Mouse (Mus musculus) intestine, embryonic 16.5 days (tissue): ENCODE data around the gene Gna15. TPM values are rescaled to one million over a fixed set of nuclear protein-coding genes. Genes with fewer than 3 reads are reported as not detected.

Experiments used
- ATAC-seq: fragments of 200-750 bp; cut with Nextera tagmentation; 2 replicates; pipeline ENCODE4 v1.8.0; 2017; ENCODE audit warnings: moderate TSS enrichment, moderate library complexity
- H3K27ac ChIP-seq: fragments of 300-500 bp; sonication (generic); 2 replicates; pipeline ENCODE4 v1.5.1; 2014; ENCODE audit warnings: mild to moderate bottlenecking, low read length
- H3K27me3 ChIP-seq: fragments of 300-500 bp; sonication (generic); replicated peaks from 2 replicates; pipeline ENCODE4 v1.6.1; 2014; ENCODE audit warnings: low read length, control low read depth, mixed read lengths; ENCODE audit not compliant: control insufficient read depth, insufficient read depth
- H3K36me3 ChIP-seq: fragments of 300-500 bp; sonication (generic); 2 replicates; pipeline ENCODE4 v1.6.1; 2014; ENCODE audit warnings: low read length, control low read depth; ENCODE audit not compliant: control insufficient read depth, insufficient read depth
- H3K4me1 ChIP-seq: fragments of 300-500 bp; sonication (generic); 2 replicates; pipeline ENCODE4 v1.6.1; 2014; ENCODE audit warnings: low read length, control low read depth, mixed read lengths; ENCODE audit not compliant: control insufficient read depth, insufficient read depth
- H3K4me2 ChIP-seq: fragments of 300-500 bp; sonication (generic); 2 replicates; pipeline ENCODE4 v1.6.1; 2014; ENCODE audit warnings: low read depth, low read length, control low read depth
- H3K4me3 ChIP-seq: fragments of 300-500 bp; sonication (generic); 2 replicates; pipeline ENCODE4 v1.5.1; 2014; ENCODE audit warnings: mild to moderate bottlenecking, low read length
- H3K9ac ChIP-seq: fragments of 300-500 bp; sonication (generic); 2 replicates; pipeline ENCODE4 v1.6.1; 2014; ENCODE audit warnings: low read depth, low read length
- H3K9me3 ChIP-seq: fragments of 300-500 bp; sonication (generic); 2 replicates; pipeline ENCODE4 v1.6.1; 2016; ENCODE audit warnings: low read length, control low read depth; ENCODE audit not compliant: control insufficient read depth
- WGBS: fragments of 180-500 bp; shearing (Covaris S2); extraction: QIAGEN DNeasy Blood & Tissue Kit; methylation state at CpG from one replicate; pipeline ENCODE4 v1.1.7; 2014; 5-methylcytosine and 5-hydroxymethylcytosine counted together
- polyA plus RNA-seq: library from polyadenylated mRNA; unstranded; fragments of >200 nt; fragmentation: Nextera tagmentation; extraction: Ambion mirVana; gene quantifications from 2 replicates; pipeline ENCODE4 v1.2.1, GENCODE M21; 2015

Gna15 gene
- polyA plus RNA-seq, 1 experiment from 2014 or later = 1.5 TPM

- H3K27me3 ChIP-seq = no peaks in the 10 kb centered on the region
- H3K4me2 ChIP-seq = peak overlapping the region; percentile 91
- peak overlapping the region; percentile 45 for H3K9ac ChIP-seq
- H3K4me1 ChIP-seq = peaks cover 16% of the 10 kb centered on the region
- H3K27ac ChIP-seq = peak overlapping the region; percentile 63
- peaks cover 22% of the 10 kb centered on the region for H3K36me3 ChIP-seq
- WGBS = 78% methylated on average over 8 of the region's 8 CpGs
- no peaks in the 10 kb centered on the region for H3K9me3 ChIP-seq
- ATAC-seq = no peak
- H3K4me3 ChIP-seq = peak overlapping the region; percentile 85; the same call in 1 of the 2 replicates
Observed at GRCm38 (mm10) chr10:81493601-81494220, 30.3 kb downstream of the Gna15 start.

GRCm38 (mm10) chr10:81492606-81493240, 31.3 kb downstream of the Gna15 start:
- Histone ChIP-seq H3K4me2 (no peak overlapping the region), H3K4me1 (peaks cover 16% of the 10 kb centered on the region), H3K27me3 (no peaks in the 10 kb centered on the region), H3K9me3 (no peaks in the 10 kb centered on the region), H3K36me3 (peaks cover 26% of the 10 kb centered on the region), H3K27ac (no peak overlapping the region), H3K9ac (no peak overlapping the region), H3K4me3 (no peak overlapping the region)
- WGBS = 86% methylated on average over 11 of the region's 11 CpGs
- ATAC-seq = no peak

- Histone ChIP-seq H3K4me1 (peaks cover 16% of the 10 kb centered on the region), H3K9me3 (no peaks in the 10 kb centered on the region), H3K4me3 (no peak overlapping the region), H3K4me2 (no peak overlapping the region), H3K27me3 (no peaks in the 10 kb centered on the region), H3K27ac (no peak overlapping the region), H3K36me3 (peaks cover 37% of the 10 kb centered on the region), H3K9ac (no peak overlapping the region)
- no peak for ATAC-seq
- WGBS = 90% methylated on average over 9 of the region's 9 CpGs
Observed at GRCm38 (mm10) chr10:81491018-81491417, 33.0 kb downstream of the Gna15 start.

GRCm38 (mm10) chr10:81489941-81490340, 34.1 kb downstream of the Gna15 start:
- H3K27me3 ChIP-seq = no peaks in the 10 kb centered on the region
- H3K9me3 ChIP-seq = no peaks in the 10 kb centered on the region
- no peak overlapping the region for H3K9ac ChIP-seq
- H3K27ac ChIP-seq = no peak overlapping the region
- peaks cover 10% of the 10 kb centered on the region for H3K4me1 ChIP-seq
- ATAC-seq = no peak
- 84% methylated on average over 14 of the region's 14 CpGs for WGBS
- no peak overlapping the region for H3K4me2 ChIP-seq
- no peak overlapping the region for H3K4me3 ChIP-seq
- H3K36me3 ChIP-seq = peaks cover 37% of the 10 kb centered on the region

- WGBS = 84% methylated on average over 11 of the region's 11 CpGs
- Histone ChIP-seq H3K4me1 (no peaks in the 10 kb centered on the region), H3K27ac (no peak overlapping the region), H3K36me3 (peaks cover 36% of the 10 kb centered on the region), H3K9me3 (no peaks in the 10 kb centered on the region), H3K27me3 (no peaks in the 10 kb centered on the region), H3K4me3 (no peak overlapping the region), H3K9ac (no peak overlapping the region), H3K4me2 (no peak overlapping the region)
- no peak for ATAC-seq
Observed at GRCm38 (mm10) chr10:81488081-81488480, 35.9 kb downstream of the Gna15 start.

GRCm38 (mm10) chr10:81486496-81486895, 37.5 kb downstream of the Gna15 start:
- H3K27me3 ChIP-seq = peaks cover 8% of the 10 kb centered on the region
- WGBS = 89% methylated on average over 10 of the region's 10 CpGs
- H3K4me2 ChIP-seq = no peak overlapping the region
- no peak for ATAC-seq
- no peak overlapping the region for H3K4me3 ChIP-seq
- H3K27ac ChIP-seq = no peak overlapping the region
- no peaks in the 10 kb centered on the region for H3K9me3 ChIP-seq
- H3K36me3 ChIP-seq = peaks cover 23% of the 10 kb centered on the region
- H3K4me1 ChIP-seq = peaks cover 6% of the 10 kb centered on the region
- no peak overlapping the region for H3K9ac ChIP-seq

- H3K4me2 ChIP-seq = no peak overlapping the region
- ATAC-seq = no peak
- 74% methylated on average over 7 of the region's 7 CpGs for WGBS
- no peak overlapping the region for H3K27ac ChIP-seq
- no peak overlapping the region for H3K9ac ChIP-seq
- peaks cover 15% of the 10 kb centered on the region for H3K27me3 ChIP-seq
- H3K4me1 ChIP-seq = peaks cover 6% of the 10 kb centered on the region
- no peaks in the 10 kb centered on the region for H3K9me3 ChIP-seq
- H3K4me3 ChIP-seq = no peak overlapping the region
- peaks cover 18% of the 10 kb centered on the region for H3K36me3 ChIP-seq
Observed at GRCm38 (mm10) chr10:81485479-81486018, 38.5 kb downstream of the Gna15 start.

- 30% methylated on average over 2 of the region's 2 CpGs for WGBS
- H3K9ac ChIP-seq = no peak overlapping the region
Observed at GRCm38 (mm10) chr10:81485060-81485449, 39.0 kb downstream of the Gna15 start.

GRCm38 (mm10) chr10:81484441-81485059, 39.5 kb downstream of the Gna15 start:
- 56% methylated on average over 6 of the region's 6 CpGs for WGBS
- no peak for ATAC-seq

More at GRCm38 (mm10) chr10:81485060-81485449, 39.0 kb downstream of the Gna15 start:
- no peaks in the 10 kb centered on the region for H3K9me3 ChIP-seq
- H3K27me3 ChIP-seq = peaks cover 15% of the 10 kb centered on the region
- peaks cover 18% of the 10 kb centered on the region for H3K36me3 ChIP-seq
- ATAC-seq = no peak
- no peak overlapping the region for H3K4me3 ChIP-seq
- H3K27ac ChIP-seq = no peak overlapping the region
- H3K4me2 ChIP-seq = no peak overlapping the region
- peaks cover 6% of the 10 kb centered on the region for H3K4me1 ChIP-seq

More at GRCm38 (mm10) chr10:81484441-81485059, 39.5 kb downstream of the Gna15 start:
- peaks cover 18% of the 10 kb centered on the region for H3K36me3 ChIP-seq
- no peak overlapping the region for H3K4me2 ChIP-seq
- no peaks in the 10 kb centered on the region for H3K9me3 ChIP-seq
- H3K9ac ChIP-seq = no peak overlapping the region
- peaks cover 6% of the 10 kb centered on the region for H3K4me1 ChIP-seq
- H3K4me3 ChIP-seq = no peak overlapping the region
- peaks cover 15% of the 10 kb centered on the region for H3K27me3 ChIP-seq
- no peak overlapping the region for H3K27ac ChIP-seq
